Comparison of ENCODE assay signal across 20 mouse cellular contexts in the genomic region with DNA sequence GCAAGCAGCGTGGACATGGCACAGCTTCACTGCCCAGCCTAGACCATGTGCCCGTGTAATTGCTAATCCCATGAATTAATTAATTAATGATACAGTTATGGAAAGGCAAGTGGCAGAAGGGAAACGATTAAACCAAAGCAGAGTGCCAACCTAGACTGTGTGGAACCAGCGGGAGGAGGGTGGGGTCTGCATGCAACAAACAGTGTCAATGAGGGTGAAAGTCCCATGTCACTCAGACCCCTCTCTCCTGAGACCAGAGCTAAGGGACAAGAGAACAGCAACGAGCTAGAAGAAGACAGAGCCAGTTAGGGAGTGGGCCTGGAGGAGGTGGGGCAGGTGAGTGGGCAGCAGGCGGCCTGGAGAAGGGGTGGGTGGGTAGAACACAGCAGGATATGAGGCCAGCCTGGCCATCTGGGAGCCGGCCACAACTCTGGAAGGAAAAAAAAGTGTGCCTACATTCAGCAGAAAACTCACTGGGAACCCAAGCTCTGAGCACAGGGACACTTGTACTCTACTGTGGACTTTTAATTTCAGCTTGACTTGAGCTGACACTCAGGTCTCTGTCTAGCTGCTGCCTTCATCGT. TPM values are rescaled to one million over a fixed set of nuclear protein-coding genes. Genes with fewer than 3 reads are reported as not detected.
A peak's percentile ranks its signal among the peaks of the same experiment; 100 is the strongest.
DNase-seq lines count a peak whose midpoint lies in the region; ATAC-seq lines count a peak whose summit lies in the region.
"Had no signal": no experiment of that assay in that cellular context is flagged by ENCODE, and none has a peak within 500 bp of the region (broad histone marks: within the 10 kb centered on the region; RNA-seq: fewer than 3 reads in every experiment).

No protein-coding gene starts in this region.

- no peak overlapping the region for H3K4me3 ChIP-seq in kidney, embryonic 15.5 days (replicated peaks)
- no peak overlapping the region for H3K4me3 ChIP-seq in midbrain, embryonic 15.5 days
- no peak overlapping the region for H3K4me3 ChIP-seq in midbrain, embryonic 14.5 days (replicated peaks; ENCODE audit: low read depth, low read length)
- H3K4me3 ChIP-seq in hindbrain, embryonic 15.5 days, result no peak overlapping the region
- H3K4me3 ChIP-seq: embryonic facial prominence, embryonic 15.5 days; limb, embryonic 12.5 days; liver, embryonic 15.5 days; midbrain, embryonic 12.5 days; neural tube, embryonic 13.5 days had no signal

- peak; percentile 38 to 39 for DNase-seq in cerebellum, postnatal 10 days
- no peak for DNase-seq in cerebellum, adult 11 months
- no peak for DNase-seq in kidney, postnatal 25 days
- no peak for DNase-seq in midbrain, embryonic 14.5 days
- DNase-seq in cerebellum, postnatal 36 days, result no peak
- DNase-seq: adrenal gland, postnatal 25 days; layer of hippocampus, postnatal 36 days; lung, postnatal 10 days; thymus, postnatal 36 days had no signal

- H3K9me3 ChIP-seq in kidney, embryonic 15.5 days (replicated peaks), result no peaks in the 10 kb centered on the region
- H3K9me3 ChIP-seq in midbrain, embryonic 15.5 days, result no peaks in the 10 kb centered on the region
- no peaks in the 10 kb centered on the region for H3K9me3 ChIP-seq in midbrain, embryonic 14.5 days (ENCODE audit: control insufficient read depth, low read length)
- no peaks in the 10 kb centered on the region for H3K9me3 ChIP-seq in hindbrain, embryonic 15.5 days
- H3K9me3 ChIP-seq: embryonic facial prominence, embryonic 15.5 days; limb, embryonic 12.5 days; liver, embryonic 15.5 days; midbrain, embryonic 12.5 days; neural tube, embryonic 13.5 days had no signal

- no peaks in the 10 kb centered on the region for H3K27me3 ChIP-seq in kidney, embryonic 15.5 days
- no peaks in the 10 kb centered on the region for H3K27me3 ChIP-seq in midbrain, embryonic 15.5 days (replicated peaks)
- no peaks in the 10 kb centered on the region for H3K27me3 ChIP-seq in midbrain, embryonic 14.5 days (ENCODE audit: control insufficient read depth, insufficient read depth, low read length)
- no peaks in the 10 kb centered on the region for H3K27me3 ChIP-seq in hindbrain, embryonic 15.5 days
- H3K27me3 ChIP-seq: embryonic facial prominence, embryonic 15.5 days; limb, embryonic 12.5 days; liver, embryonic 15.5 days; midbrain, embryonic 12.5 days; neural tube, embryonic 13.5 days had no signal

- WGBS in kidney, embryonic 15.5 days, result 77% methylated on average over 8 of the region's 8 CpGs
- WGBS in midbrain, embryonic 15.5 days, result 68% methylated on average over 8 of the region's 8 CpGs
- WGBS in midbrain, embryonic 14.5 days, result 66% methylated on average over 8 of the region's 8 CpGs
- 63% methylated on average over 8 of the region's 8 CpGs for WGBS in hindbrain, embryonic 15.5 days

- no peak overlapping the region for H3K9ac ChIP-seq in kidney, embryonic 15.5 days
- H3K9ac ChIP-seq in midbrain, embryonic 15.5 days, result no peak overlapping the region
- no peak overlapping the region for H3K9ac ChIP-seq in midbrain, embryonic 14.5 days (replicated peaks; ENCODE audit: low read length)
- H3K9ac ChIP-seq in hindbrain, embryonic 15.5 days, result no peak overlapping the region
- H3K9ac ChIP-seq: embryonic facial prominence, embryonic 15.5 days; limb, embryonic 12.5 days; liver, embryonic 15.5 days; midbrain, embryonic 12.5 days; neural tube, embryonic 13.5 days had no signal

- H3K27ac ChIP-seq in kidney, embryonic 15.5 days, result no peak overlapping the region
- H3K27ac ChIP-seq in midbrain, embryonic 15.5 days, result no peak overlapping the region
- no peak overlapping the region for H3K27ac ChIP-seq in midbrain, embryonic 14.5 days (replicated peaks; ENCODE audit: low read depth, low read length)
- H3K27ac ChIP-seq in hindbrain, embryonic 15.5 days (replicated peaks), result no peak overlapping the region
- H3K27ac ChIP-seq: embryonic facial prominence, embryonic 15.5 days; limb, embryonic 12.5 days; liver, embryonic 15.5 days; midbrain, embryonic 12.5 days; neural tube, embryonic 13.5 days had no signal

- H3K4me1 ChIP-seq in kidney, embryonic 15.5 days, result peaks cover 20% of the 10 kb centered on the region
- H3K4me1 ChIP-seq in midbrain, embryonic 15.5 days, result no peaks in the 10 kb centered on the region
- no peaks in the 10 kb centered on the region for H3K4me1 ChIP-seq in midbrain, embryonic 14.5 days (ENCODE audit: control insufficient read depth, insufficient read depth, low read length)
- no peaks in the 10 kb centered on the region for H3K4me1 ChIP-seq in hindbrain, embryonic 15.5 days (replicated peaks)
- H3K4me1 ChIP-seq: embryonic facial prominence, embryonic 15.5 days; limb, embryonic 12.5 days; midbrain, embryonic 12.5 days; neural tube, embryonic 13.5 days had no signal

- 0 out of 2 replicates have a peak, but pooled peaks have one; percentile 22 for ATAC-seq in kidney, embryonic 15.5 days (replicated peaks; ENCODE audit: low FRiP score)
- ATAC-seq in midbrain, embryonic 15.5 days (replicated peaks), result peak; percentile 53; the same call in 1 of the 2 replicates
- ATAC-seq in midbrain, embryonic 14.5 days (ENCODE audit: low FRiP score, low TSS enrichment), result no peak; the same call in 1 of the 2 replicates
- 0 out of 2 replicates have a peak, but pooled peaks have one; percentile 27 for ATAC-seq in hindbrain, embryonic 15.5 days (ENCODE audit: low FRiP score, low read depth)
- ATAC-seq: activated CD4-positive, CD25-positive, alpha-beta regulatory T cell, adult 4 months; intestine, embryonic 16.5 days had no signal

- H3K4me2 ChIP-seq in kidney, embryonic 15.5 days, result no peak overlapping the region
- no peak overlapping the region for H3K4me2 ChIP-seq in midbrain, embryonic 15.5 days
- no peak overlapping the region for H3K4me2 ChIP-seq in midbrain, embryonic 14.5 days (ENCODE audit: low read length)
- no peak overlapping the region for H3K4me2 ChIP-seq in hindbrain, embryonic 15.5 days
- H3K4me2 ChIP-seq: embryonic facial prominence, embryonic 15.5 days; heart, embryonic 11.5 days; limb, embryonic 12.5 days; liver, embryonic 15.5 days; midbrain, embryonic 12.5 days; neural tube, embryonic 13.5 days had no signal

- H3K36me3 ChIP-seq in kidney, embryonic 15.5 days, result peaks cover 14% of the 10 kb centered on the region; the same call in 1 of the 2 replicates
- peaks cover 3% of the 10 kb centered on the region; the same call in 1 of the 2 replicates for H3K36me3 ChIP-seq in midbrain, embryonic 15.5 days (replicated peaks)
- H3K36me3 ChIP-seq in midbrain, embryonic 14.5 days (ENCODE audit: control insufficient read depth, insufficient read depth, low read length), result no peaks in the 10 kb centered on the region; the same call in 1 of the 2 replicates
- H3K36me3 ChIP-seq in hindbrain, embryonic 15.5 days, result no peaks in the 10 kb centered on the region
- H3K36me3 ChIP-seq: liver, embryonic 15.5 days; midbrain, embryonic 12.5 days had no signal

RNA-seq across cellular contexts. Expression of gene Ttc7b, which starts 39.1 kb away (rescaled TPM):
- polyA plus RNA-seq in kidney, embryonic 15.5 days (2015; fragmentation: Nextera tagmentation; extraction: Ambion mirVana), result 4.2 and 4.3 TPM in 2 replicates
- 9.0 and 9.7 TPM in 2 replicates for polyA plus RNA-seq in midbrain, embryonic 15.5 days (2015; fragmentation: Nextera tagmentation; extraction: Ambion mirVana)
- polyA plus RNA-seq in midbrain, embryonic 14.5 days (2014; fragmentation: Nextera tagmentation; extraction: Ambion mirVana), result 8.5 and 9.6 TPM in 2 replicates
- 10.1 and 10.8 TPM in 2 replicates for polyA plus RNA-seq in hindbrain, embryonic 15.5 days (2015; fragmentation: Nextera tagmentation; extraction: Ambion mirVana)

Comparison
In these comparisons a context has a peak if more than half of its experiments do, and no peak if none do; other contexts are left out.
1. DNase-seq: peak in cerebellum, postnatal 10 days (2 of 2); none in cerebellum, adult 11 months (single experiment), kidney, postnatal 25 days (0 of 2), midbrain, embryonic 14.5 days (single experiment) and cerebellum, postnatal 36 days (0 of 2).